Mouse (Mus musculus) liver, embryonic 16.5 days (tissue): ENCODE measurements around the gene Mrps34. TPM values are rescaled to one million over a fixed set of nuclear protein-coding genes. Genes with fewer than 3 reads are reported as not detected.

Experiments
- ATAC-seq: fragments of 200-750 bp; cut with Nextera tagmentation; 2 replicates; pipeline ENCODE4 v1.8.0; 2017; ENCODE audit warnings: low read depth, mild to moderate bottlenecking, moderate number of reproducible peaks, moderate library complexity
- H3K27ac ChIP-seq: fragments of 300-500 bp; sonication (generic); 2 replicates; pipeline ENCODE4 v1.5.1; 2014; ENCODE audit warnings: mild to moderate bottlenecking, low read length
- H3K27me3 ChIP-seq: fragments of 300-500 bp; sonication (generic); 2 replicates; pipeline ENCODE4 v1.6.1; 2014; ENCODE audit warnings: low read depth, low read length, mixed read lengths; ENCODE audit not compliant: control insufficient read depth, insufficient read depth
- H3K36me3 ChIP-seq: fragments of 300-500 bp; sonication (generic); 2 replicates; pipeline ENCODE4 v1.6.1; 2014; ENCODE audit warnings: mild to moderate bottlenecking; ENCODE audit not compliant: control insufficient read depth, insufficient read depth
- H3K4me1 ChIP-seq: fragments of 300-500 bp; sonication (generic); 2 replicates; pipeline ENCODE4 v1.6.1; 2014; ENCODE audit warnings: low read depth, low read length, mixed read lengths; ENCODE audit not compliant: control insufficient read depth
- H3K4me2 ChIP-seq: fragments of 300-500 bp; sonication (generic); 2 replicates; pipeline ENCODE4 v1.6.1; 2014; ENCODE audit warnings: low read depth, low read length, mixed read lengths
- H3K4me3 ChIP-seq: fragments of 300-500 bp; sonication (generic); 2 replicates; pipeline ENCODE4 v1.5.1; 2014; ENCODE audit warnings: low read depth, mild to moderate bottlenecking, low read length
- H3K9ac ChIP-seq: fragments of 300-500 bp; sonication (generic); 2 replicates; pipeline ENCODE4 v1.6.1; 2014; ENCODE audit warnings: low read depth, low read length
- H3K9me3 ChIP-seq: fragments of 300-500 bp; sonication (generic); replicated peaks from 2 replicates; pipeline ENCODE4 v1.6.1; 2016; ENCODE audit warnings: low read length; ENCODE audit not compliant: control insufficient read depth
- WGBS: fragments of 180-500 bp; shearing (Covaris S2); extraction: QIAGEN DNeasy Blood & Tissue Kit; methylation state at CpG from one replicate; pipeline ENCODE4 v1.1.7; 2014; ENCODE audit not compliant: insufficient replicate concordance; 5-methylcytosine and 5-hydroxymethylcytosine counted together
- polyA plus RNA-seq: library from polyadenylated mRNA; unstranded; fragments of >200 nt; fragmentation: Nextera tagmentation; extraction: Ambion mirVana; gene quantifications from 2 replicates; pipeline ENCODE4 v1.2.1, GENCODE M21; 2015

Gene Mrps34
- polyA plus RNA-seq, 1 experiment from 2014 or later: 48.9 TPM

DNA sequence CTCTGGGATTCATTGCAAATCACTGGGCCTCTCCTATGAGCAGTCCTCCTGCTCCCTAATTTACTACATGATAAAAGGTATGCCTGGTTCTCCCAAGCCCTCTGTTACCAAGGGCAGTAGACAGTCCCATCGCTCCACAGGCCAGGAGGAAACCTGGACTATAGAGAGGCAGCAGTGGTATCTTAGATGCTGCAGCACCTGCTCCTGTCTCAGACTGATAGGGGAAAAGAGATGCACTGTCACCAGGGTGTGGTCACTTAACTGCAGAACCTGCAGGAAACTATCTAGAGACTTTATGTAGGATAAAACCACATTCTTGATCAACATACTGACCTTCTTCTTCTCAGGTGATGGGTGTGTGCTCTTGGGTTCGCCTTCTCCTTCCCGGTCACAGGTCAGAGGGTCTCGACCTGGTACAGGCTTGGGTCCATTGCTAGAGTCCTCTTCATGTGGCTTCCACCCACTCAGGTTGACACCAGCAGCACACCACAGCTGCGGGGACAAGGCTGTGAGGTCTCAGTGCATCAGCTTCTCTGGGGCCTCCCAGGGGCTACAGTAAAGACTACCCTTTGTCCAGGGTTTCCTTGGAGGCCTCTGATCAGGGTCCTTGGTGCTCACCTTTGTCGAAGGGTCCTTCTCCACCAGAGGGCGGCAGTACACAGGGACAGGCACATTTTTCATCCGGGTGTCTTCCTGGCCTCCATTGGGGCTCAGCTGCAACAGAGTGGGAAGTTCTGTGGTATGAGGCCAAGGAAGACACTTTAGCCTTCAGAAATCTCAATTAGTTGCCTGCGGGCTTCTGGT is 8.0 kb downstream of the Mrps34 start:
- no peaks in the 10 kb centered on the region for H3K27me3 ChIP-seq
- H3K36me3 ChIP-seq: peaks cover 76% of the 10 kb centered on the region
- peak; percentile 99 for ATAC-seq
- H3K4me3 ChIP-seq: peak overlapping the region; percentile 33
- H3K9me3 ChIP-seq: no peaks in the 10 kb centered on the region
- H3K4me2 ChIP-seq: peak overlapping the region; percentile 72
- H3K27ac ChIP-seq: peak overlapping the region; percentile 98
- peak overlapping the region; percentile 60 for H3K9ac ChIP-seq
- 28% methylated on average over 9 of the region's 9 CpGs for WGBS
- peaks cover 33% of the 10 kb centered on the region for H3K4me1 ChIP-seq

DNA sequence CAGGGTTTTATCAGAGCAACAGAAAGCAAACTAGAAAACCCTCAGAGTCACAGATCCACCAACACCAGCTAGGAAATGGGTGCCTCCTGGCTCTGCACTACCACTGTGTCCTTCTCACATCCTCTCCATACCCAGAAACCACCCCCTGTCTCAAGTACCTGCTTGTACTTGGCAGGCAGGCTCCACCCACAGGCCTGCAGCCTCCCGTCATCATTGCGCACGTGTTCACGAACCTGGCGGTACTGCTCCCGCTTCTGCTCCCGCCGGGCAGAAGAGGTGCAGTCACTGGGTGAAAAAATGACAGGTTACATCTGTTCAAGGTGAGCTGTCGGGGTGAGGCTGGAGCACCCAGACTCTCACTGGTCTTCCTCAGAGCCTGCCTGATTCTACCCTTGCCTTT is 8.9 kb downstream of the Mrps34 start:
- no peak for ATAC-seq
- Histone ChIP-seq H3K4me2 (no peak overlapping the region), H3K36me3 (peaks cover 78% of the 10 kb centered on the region), H3K27me3 (no peaks in the 10 kb centered on the region), H3K27ac (peak overlapping the region; percentile 98), H3K4me3 (no peak overlapping the region), H3K9ac (peak overlapping the region; percentile 60; the same call in 1 of the 2 replicates), H3K4me1 (peaks cover 30% of the 10 kb centered on the region), H3K9me3 (no peaks in the 10 kb centered on the region)
- WGBS: 90% methylated on average over 9 of the region's 9 CpGs

DNA sequence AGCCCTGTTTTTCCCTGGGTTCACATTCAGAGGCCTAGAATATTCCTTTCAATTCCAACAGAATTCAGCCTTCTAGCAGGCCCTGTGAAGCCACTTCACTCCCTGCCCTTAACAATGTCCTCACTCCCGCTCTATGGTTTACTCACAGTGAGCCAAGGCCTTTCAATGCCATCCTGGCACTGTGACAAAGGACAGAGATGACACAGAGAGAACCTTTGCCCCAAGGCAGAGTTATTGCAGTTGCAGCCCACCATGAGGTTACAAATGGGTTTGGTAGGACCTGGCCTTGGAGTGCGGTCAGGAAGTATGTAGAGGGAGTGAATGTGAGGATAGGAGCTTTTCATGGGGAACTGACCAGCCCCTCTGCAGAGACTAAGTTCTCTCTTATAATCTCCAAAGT is 12.7 kb downstream of the Mrps34 start:
- no peak overlapping the region for H3K9ac ChIP-seq
- H3K4me1 ChIP-seq: peaks cover 15% of the 10 kb centered on the region
- H3K27me3 ChIP-seq: no peaks in the 10 kb centered on the region
- ATAC-seq: no peak
- peaks cover 66% of the 10 kb centered on the region for H3K36me3 ChIP-seq
- no peaks in the 10 kb centered on the region for H3K9me3 ChIP-seq
- no peak overlapping the region for H3K27ac ChIP-seq
- WGBS: 92% methylated on average over 2 of the region's 2 CpGs
- no peak overlapping the region for H3K4me3 ChIP-seq
- no peak overlapping the region for H3K4me2 ChIP-seq

DNA sequence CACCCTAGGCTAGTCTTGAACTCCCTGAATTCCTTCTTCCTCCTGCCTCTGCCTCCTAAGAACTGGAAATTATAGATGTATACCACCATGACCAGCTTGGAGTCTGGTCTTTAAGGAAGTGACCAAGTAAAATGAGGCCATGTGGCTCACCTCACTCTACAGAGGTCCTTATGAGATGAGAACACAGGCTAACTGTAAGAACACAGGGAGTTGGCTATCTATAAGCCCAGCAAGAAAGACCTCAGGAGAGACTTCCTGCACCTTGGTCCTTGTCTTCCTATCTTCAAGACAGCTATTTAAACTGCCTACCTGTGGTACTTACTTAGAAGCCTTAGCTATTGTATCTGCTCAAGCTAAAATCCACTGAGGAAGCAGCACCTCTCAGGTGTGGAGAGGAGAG is 19.1 kb downstream of the Mrps34 start:
- Histone ChIP-seq H3K4me2 (no peak overlapping the region), H3K36me3 (peaks cover 71% of the 10 kb centered on the region), H3K9ac (no peak overlapping the region), H3K4me1 (no peaks in the 10 kb centered on the region), H3K27me3 (no peaks in the 10 kb centered on the region), H3K27ac (no peak overlapping the region), H3K9me3 (no peaks in the 10 kb centered on the region), H3K4me3 (no peak overlapping the region)
- ATAC-seq: no peak

DNA sequence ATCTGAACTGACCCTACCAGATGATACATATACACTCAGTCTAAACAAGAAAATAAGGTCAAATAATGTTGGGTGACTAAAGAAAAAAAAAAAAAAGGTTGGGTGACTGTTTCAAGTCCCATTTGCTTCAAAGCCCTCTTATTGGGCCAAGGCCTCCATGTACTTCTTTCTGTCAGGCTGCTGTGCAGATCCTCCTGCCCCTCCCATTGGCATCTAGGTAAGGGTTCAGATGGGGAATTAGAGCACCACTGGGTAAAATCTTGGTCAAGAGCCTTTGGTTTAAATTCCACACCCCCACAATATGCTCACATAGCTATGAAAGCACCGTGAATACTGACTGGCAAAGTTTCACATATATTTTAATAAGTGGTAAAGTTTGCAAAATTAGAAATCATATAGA is 28.3 kb downstream of the Mrps34 start:
- H3K36me3 ChIP-seq: peaks cover 41% of the 10 kb centered on the region
- no peak overlapping the region for H3K4me3 ChIP-seq
- H3K27me3 ChIP-seq: no peaks in the 10 kb centered on the region
- no peak for ATAC-seq
- WGBS: 79% methylated on average over 1 of the region's 1 CpGs
- no peak overlapping the region for H3K27ac ChIP-seq
- no peaks in the 10 kb centered on the region for H3K9me3 ChIP-seq
- H3K9ac ChIP-seq: no peak overlapping the region
- H3K4me2 ChIP-seq: no peak overlapping the region
- no peaks in the 10 kb centered on the region for H3K4me1 ChIP-seq

DNA sequence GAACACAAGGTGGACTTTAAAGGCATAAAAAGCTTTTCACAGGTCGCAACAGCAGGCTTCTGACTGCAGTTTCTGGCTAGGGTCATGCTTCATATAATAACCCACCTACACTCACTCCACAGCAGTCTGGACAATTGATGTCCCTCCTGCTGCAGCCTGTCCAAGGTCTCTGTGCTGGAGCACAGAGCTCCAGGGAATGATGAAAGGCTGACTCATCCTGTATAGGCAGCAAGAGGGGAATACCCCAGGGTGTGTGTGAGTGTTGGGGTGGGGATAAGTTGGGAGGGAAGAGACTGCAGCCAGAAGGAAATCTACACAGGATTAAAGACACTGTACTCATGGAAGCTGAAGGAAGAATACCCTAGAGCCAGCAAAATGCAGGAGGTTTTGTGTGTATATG is 34.6 kb downstream of the Mrps34 start:
- no peak overlapping the region for H3K4me3 ChIP-seq
- H3K4me1 ChIP-seq: peaks cover 14% of the 10 kb centered on the region
- ATAC-seq: no peak
- no peaks in the 10 kb centered on the region for H3K27me3 ChIP-seq
- WGBS: 88% methylated on average over 1 of the region's 1 CpGs
- H3K4me2 ChIP-seq: no peak overlapping the region
- H3K36me3 ChIP-seq: peaks cover 23% of the 10 kb centered on the region
- H3K9me3 ChIP-seq: no peaks in the 10 kb centered on the region
- H3K27ac ChIP-seq: no peak overlapping the region
- H3K9ac ChIP-seq: no peak overlapping the region

DNA sequence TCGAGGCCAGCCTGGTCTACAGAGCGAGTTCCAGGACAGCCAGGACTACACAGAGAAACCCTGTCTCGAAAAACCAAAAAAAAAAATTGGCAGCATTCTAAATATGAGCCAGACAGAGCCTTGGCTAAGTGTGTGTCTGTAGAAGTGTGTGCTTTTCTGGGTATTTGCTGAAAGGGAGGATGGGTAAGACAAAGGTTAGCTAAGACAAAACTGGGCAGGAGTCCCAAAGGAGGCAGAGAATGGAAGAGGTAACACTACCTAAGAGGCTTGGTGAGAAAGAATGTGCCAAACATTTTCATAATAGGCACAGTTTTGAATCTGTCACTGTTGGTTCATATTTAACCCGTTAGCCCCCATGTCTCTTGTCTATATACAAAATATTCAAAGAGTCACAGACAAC is 37.5 kb downstream of the Mrps34 start:
- H3K4me1 ChIP-seq: peaks cover 30% of the 10 kb centered on the region
- H3K9ac ChIP-seq: no peak overlapping the region
- H3K9me3 ChIP-seq: no peaks in the 10 kb centered on the region
- H3K4me2 ChIP-seq: no peak overlapping the region
- WGBS: 84% methylated on average over 4 of the region's 4 CpGs
- no peak overlapping the region for H3K4me3 ChIP-seq
- peaks cover 7% of the 10 kb centered on the region for H3K36me3 ChIP-seq
- H3K27me3 ChIP-seq: no peaks in the 10 kb centered on the region
- no peak overlapping the region for H3K27ac ChIP-seq
- no peak for ATAC-seq

DNA sequence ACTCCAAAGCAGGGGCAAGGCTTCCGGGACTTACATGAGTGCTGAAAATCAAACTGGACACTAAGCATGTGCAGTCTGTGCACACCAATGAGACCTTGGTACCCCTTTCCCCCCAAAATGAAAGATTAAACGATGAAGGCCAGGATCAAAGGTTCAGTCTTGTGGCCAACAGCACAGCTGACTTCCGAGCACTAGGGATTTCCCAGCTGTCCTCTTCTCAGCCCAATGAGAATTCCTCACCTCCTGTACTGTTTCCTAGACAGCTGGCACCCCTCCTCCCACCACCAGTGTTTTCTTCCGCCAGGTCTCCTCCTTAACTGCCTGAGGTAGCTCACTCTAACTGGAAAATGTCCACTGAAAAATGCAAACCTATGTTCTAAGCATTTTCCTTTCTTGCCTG is 38.2 kb downstream of the Mrps34 start:
- peaks cover 2% of the 10 kb centered on the region; the same call in 1 of the 2 replicates for H3K36me3 ChIP-seq
- H3K4me2 ChIP-seq: no peak overlapping the region
- no peak for ATAC-seq
- H3K27ac ChIP-seq: no peak overlapping the region
- H3K9me3 ChIP-seq: no peaks in the 10 kb centered on the region
- H3K4me1 ChIP-seq: peaks cover 30% of the 10 kb centered on the region
- H3K4me3 ChIP-seq: no peak overlapping the region
- no peaks in the 10 kb centered on the region for H3K27me3 ChIP-seq
- WGBS: 70% methylated on average over 4 of the region's 4 CpGs
- H3K9ac ChIP-seq: no peak overlapping the region

DNA sequence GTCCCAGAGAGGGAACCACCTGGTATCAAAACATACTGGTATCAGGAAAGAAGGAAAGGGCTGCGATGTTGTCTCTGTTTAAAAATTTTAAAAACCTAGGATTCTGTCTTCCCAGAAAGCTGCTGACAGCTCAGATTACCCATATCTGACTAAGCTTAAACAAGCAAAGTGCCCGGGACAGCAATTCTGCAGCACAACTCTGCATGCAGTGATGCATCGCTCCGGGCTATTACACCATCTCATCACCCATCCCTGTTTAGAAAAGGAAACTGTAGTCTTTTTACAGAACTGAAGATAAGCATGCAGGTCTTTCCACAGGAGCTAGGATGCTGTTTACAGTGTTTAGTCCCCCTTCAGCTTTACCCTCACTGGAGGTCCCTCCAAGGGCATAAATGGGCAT is 40.0 kb downstream of the Mrps34 start:
- H3K9me3 ChIP-seq: no peaks in the 10 kb centered on the region
- peak overlapping the region; percentile 95 for H3K4me2 ChIP-seq
- peak overlapping the region; percentile 21 for H3K27ac ChIP-seq
- peak overlapping the region; percentile 78 for H3K4me3 ChIP-seq
- H3K9ac ChIP-seq: peak overlapping the region; percentile 90
- peaks cover 2% of the 10 kb centered on the region; the same call in 1 of the 2 replicates for H3K36me3 ChIP-seq
- 65% methylated on average over 4 of the region's 4 CpGs for WGBS
- ATAC-seq: no peak
- no peaks in the 10 kb centered on the region for H3K27me3 ChIP-seq
- H3K4me1 ChIP-seq: peaks cover 30% of the 10 kb centered on the region
